Mouse (Mus musculus): ENCODE results near the gene Itih4.

Gene Itih4

DNA sequence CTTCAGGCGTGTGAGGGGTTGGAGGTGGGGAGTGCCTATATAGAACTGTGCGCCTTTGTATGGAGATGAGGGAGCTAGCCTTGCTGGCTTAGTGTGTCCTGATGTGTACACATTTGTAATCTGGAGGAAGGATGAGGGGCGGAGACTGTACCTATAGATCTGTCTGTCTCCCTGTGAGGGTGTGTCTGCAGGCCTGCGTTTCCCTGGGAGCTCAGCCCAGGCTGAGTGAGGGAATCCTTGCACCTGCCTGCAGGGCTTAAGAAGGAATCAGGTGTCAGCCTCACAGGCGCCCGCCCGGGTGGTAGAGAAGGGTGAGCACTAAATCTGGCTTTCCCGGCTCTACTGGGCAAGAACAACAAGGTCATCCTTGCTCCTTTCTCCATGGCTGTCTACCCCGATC is 6.5 kb upstream of the Itih4 start:
- DNase-seq (ENCODE audit: low read depth) = no peak

DNA sequence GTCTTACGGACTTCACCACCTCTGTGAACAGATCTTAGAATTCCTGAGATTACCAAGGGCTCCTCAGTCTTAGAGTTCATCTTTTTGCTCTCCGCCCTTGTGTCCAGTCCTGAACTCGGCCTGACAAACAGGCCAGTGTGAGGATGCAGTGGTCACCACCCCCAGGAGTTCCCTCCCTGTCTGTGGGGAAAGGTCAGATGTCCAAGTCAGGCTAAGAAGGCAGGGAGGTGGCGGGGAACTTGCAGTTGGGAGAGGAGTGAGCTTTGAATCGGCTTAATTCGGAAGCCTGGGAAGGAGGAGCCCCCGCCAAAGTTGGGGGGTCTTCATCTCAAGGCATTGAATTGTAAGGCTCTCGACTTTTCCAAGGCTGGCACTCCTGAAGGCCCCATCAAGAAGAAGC is 6.0 kb upstream of the Itih4 start:
- DNase-seq (ENCODE audit: low read depth) = no peak

DNA sequence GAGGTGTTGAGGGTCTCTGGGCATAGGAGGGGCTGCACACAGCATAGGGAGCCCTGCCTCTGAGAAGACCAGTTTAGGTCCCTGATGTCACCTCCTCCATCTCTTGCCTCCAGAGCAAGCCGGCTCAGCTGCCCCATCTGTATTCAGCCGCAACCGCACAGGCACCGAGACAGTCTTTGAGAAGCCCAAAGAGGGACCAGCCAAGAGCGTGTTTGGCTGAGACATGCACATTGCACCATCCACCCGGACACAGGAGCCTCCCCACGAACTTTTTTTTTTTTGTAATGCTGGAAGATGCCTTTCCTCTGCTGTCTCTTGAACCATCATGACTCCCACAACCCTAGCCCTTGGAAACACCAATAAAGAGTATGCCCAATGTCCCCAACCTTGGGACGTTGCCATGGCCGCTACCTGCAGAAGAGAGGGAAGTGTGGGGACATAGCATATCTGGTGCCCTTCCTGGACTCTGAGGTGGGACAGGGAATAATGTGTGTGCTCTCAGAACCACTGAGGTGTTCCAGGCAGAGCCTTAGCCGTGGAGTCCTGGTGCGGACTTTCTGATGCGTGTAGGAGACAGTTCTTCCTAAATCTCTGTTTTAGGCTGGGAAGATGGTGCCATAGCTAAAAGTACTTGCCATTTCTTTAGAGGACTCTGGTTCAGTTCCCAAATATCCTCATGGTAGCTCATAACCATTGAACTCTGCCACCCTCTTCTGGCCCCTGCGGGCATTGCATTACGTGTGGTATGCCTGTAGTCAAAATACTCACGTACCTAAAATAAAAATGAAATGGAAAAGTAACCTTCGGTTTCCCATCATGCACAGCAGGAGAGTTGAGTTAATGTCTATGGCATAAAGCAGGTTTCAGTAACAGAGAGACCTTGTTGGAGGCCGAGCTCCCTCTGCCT is 5.2 kb upstream of the Itih4 start:
- peak; percentile 72 for DNase-seq (ENCODE audit: low read depth)

DNA sequence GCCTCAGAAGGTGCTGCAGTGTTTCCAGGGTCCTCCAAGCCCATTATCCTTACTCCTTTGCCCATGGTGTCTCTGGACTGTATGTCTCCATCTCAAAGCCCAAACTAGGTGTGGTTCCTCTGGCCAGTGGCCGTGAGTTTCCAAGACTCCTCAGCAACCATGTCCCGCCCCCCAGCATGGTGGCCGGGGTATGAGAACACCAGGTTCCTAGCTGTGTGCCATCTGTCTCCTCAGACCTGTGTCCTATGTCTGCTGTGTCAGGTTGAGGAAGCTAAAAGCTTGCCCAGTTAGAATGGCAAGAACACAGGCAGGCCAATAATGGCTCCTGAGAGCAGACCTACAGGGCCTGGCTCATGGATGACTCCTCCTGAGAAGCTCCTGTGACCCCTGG is 4.6 kb upstream of the Itih4 start:
- no peak for DNase-seq (ENCODE audit: low read depth)

DNA sequence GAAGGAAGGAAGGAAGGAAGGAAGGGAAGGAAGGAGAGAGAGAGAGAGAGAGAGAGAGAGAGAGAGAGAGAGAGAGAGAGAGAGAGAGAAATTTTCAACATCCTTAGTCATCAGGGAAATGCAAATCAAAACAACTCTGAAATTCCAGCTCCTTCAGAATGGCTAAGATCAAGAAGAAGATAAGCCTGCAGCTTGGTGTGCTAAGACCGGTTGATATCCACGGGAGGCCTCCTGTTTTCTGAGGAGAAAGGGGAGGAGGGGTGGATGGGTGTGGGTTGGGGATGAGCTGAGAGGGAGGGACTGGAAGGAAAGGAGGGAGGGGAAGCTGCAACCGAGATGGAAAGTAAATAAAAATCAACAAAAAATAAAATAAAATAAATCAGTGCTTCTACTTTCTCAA is 978 bp upstream of the Itih4 start:
- no peak for DNase-seq (ENCODE audit: low read depth)

DNA sequence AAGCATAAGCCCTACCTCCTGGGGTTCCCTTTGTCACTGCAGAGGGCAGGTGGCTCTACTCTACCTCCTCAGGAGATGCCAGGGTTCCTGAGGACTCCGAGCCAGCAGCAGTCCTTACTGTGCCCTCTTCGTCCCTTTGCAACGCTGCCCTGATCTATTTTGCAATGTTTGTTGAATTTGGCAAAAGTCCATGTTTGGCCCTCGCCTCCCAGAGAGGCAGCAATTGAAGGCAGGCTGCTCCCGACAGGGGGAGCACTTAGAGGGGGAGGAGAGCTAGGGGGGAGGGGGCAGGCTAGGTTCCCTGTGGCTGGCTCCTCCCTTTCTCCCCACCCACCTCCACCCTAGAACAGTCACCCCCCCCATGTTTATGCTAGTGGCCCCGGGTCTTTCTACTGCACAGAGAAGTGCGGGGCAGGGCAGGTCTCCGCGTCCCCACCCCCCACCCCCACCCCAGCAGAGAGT is 2.0 kb downstream of the Itih4 start:
- DNase-seq (ENCODE audit: low read depth) = peak; percentile 64

DNA sequence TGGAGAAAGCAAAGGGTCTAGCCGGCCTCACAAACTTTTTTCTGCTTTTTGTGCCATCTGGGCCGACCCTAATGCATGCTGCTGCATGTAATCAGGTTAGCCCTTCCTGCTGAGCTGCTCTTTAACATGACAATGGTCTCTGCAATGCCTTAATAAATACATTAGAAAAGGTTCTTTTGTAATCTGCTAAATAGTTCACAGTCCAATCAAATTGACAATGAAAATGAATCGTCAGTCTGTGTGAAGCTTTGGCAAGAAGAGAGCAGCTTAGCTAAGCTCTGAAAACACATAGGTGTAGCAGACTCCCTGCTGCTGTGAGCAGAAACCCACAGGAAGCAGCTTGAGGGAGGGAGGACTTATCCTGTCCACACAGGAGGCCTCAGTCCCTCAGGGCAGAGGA is 13.7 kb downstream of the Itih4 start:
- DNase-seq (ENCODE audit: low read depth) = peak; percentile 19

DNA sequence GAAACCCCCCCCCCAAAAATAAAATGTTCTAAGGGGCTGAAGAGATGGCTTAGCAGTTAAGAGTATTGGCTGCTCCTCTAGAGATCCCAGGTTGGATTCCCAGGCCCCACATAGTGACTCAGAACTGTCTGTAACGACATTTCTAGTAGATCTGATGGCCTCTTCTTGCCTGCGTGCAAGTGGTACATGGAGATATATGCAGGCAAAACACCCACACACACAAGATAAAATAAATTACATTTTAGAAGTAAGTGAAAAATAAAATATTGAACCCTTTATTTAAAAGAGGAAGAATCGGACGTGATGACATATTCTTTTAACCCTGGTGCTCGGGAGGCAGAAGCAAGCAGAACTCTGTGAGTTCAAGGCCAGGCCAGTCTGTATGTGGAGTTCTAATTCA is 16.4 kb downstream of the Itih4 start:
- DNase-seq (ENCODE audit: low read depth) = no peak

DNA sequence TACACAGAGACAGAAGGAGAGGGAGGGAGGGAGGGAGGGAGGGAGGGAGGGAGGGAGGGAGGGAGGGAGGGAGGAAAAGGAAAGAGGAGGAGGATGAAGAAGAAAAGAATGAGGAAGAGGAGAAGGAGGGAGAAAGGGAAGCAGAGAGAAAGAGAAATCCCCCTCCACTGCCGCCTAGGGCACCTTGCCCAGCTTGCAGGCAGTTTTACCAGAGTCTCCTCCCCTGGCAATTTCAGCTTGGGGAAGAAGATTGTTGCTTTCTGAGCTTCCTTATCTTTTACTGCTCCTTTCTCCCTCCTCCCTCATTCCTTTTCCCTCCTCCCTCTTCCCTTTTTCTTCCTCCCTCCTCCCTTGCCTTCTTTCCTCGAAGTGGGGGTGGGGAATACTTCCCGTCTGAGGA is 16.8 kb downstream of the Itih4 start:
- no peak for DNase-seq (ENCODE audit: low read depth)

DNA sequence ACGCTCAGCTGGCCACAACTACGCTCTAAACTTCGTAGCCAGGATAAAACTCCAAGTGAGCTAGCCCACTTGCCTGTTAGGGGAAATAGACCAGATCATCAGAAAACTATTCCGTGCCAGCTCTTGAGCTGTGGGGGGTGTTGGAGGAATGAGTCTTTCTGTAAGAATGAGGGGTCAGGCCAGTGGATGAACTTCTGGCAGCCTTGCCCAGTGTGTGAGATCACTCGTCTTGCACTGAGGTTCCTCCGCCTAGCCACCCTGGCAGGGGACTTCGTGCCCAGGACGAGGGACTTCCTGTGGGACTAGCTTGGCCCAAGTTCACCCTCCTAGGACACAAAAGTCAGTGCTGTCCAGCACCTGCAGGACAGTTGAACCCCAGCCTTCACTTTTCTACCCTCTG is 18.0 kb downstream of the Itih4 start:
- DNase-seq (ENCODE audit: low read depth) = no peak

DNA sequence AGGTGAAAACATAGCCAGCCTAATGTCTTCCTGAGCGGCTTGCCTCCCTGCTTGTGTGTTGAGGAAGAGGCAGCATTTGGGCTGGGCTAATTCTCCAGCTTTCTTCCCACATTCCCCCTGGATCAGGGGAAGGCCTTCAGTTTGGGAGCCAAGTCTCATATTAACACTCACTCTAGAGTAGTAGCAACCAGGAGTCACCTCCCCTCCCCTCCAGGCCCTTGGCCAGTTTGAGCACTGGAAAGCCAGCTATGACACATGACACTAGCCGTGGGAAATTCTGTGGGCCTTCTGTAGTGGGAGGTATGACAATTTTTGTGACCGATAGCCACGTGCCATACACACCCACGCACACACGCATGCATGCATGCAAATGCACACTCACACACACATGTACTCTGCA is 19.7 kb downstream of the Itih4 start:
- DNase-seq (ENCODE audit: low read depth) = no peak

DNA sequence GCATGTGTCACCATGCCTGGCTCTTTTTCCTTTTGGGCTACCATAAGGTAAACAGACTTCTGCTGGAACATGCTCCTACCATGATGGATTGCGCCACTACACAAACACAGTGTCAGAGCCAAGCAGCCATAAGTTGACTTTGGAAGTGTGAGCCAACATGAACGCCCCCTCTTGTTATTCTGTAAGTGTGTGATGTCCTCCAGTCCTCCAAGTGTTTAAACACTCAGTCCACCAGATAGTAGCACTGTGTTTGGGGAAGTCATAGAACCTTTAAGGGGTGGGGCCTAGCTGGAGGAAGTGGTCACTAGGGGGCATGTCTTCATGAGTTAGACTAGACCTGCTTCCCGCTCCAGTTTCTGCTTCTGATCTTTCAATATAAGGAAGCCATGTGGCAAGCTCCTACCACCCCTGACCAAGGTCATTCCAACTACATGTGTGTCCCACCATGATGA is 21.6 kb downstream of the Itih4 start:
- DNase-seq (ENCODE audit: low read depth) = peak; percentile 72

DNA sequence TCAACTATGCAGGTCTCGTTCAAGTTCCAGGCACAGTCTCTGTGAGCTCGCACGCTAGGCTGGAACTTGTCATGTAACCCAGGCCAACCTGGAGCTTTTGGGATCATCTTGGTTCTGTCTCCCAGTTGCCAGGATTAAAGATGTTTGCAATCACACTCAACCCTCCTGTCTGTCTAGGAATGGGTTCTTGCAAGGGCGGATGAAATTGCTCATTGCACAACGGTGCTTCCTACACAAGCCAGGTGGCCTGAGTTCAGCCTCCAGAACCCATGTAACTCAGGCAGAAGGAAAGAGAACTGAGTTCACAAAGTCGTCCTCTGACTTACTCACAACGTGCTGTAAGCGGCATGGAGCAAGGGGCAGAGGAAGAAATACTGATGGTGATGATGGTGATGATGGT is 24.9 kb downstream of the Itih4 start:
- no peak for DNase-seq (ENCODE audit: low read depth)

DNA sequence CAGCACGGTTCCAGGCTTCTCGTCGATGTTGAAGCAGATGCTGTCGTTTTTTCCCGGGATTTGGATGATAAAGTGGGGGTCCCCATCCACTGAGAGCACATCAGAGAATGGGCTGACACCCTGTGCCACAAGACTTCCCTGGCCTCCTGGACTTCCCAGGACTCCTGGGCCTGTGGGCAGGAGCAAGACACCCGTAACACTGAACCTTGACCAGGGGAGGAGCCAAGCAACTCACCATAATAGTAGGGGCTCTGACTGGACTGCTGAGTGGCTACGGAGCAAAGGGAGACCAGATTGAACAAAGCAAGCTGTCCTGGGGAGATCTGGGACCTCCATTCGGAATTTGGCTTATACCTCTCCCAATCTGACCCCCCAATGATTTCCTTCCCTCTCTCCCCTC is 26.4 kb downstream of the Itih4 start:
- DNase-seq (ENCODE audit: low read depth) = no peak

DNA sequence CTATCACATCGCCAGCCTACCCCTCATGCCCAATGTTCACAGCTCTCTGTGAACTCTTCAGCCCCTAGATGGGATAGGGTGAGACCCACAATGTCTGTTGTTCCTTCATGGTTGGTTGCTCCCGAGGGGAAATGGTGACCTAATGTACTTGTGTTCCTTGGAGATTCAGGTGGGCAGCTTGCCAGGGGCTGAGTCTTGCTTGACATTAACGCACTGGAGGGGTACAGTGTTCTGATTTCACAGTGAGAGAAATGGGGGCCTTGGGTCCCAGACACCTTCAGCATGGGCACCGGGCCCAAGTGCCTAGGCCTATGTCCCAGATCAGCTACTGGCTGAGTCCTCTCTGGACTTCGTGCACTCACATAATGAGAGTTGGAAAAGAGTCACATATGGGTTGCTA is 27.1 kb downstream of the Itih4 start:
- no peak for DNase-seq (ENCODE audit: low read depth)

DNA sequence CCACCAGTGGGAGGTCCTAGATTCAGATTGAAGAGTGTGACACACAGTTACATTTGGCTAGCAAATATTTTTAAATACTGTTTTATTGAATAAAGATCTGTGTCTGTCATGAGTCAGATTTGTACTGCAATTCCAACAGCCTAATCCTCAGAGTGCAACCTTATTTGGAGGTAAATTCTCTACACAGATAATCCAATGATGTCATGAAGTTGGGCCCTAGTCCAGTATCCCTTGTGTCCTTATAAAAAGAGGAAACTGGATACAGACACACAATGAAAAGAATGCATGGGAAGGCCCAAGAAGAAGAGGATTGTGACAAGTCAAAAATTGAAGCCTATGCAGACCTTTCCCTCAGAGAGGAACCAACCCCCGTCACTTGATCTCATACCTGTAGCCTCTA is 30.2 kb downstream of the Itih4 start:
- DNase-seq (ENCODE audit: low read depth) = no peak

DNA sequence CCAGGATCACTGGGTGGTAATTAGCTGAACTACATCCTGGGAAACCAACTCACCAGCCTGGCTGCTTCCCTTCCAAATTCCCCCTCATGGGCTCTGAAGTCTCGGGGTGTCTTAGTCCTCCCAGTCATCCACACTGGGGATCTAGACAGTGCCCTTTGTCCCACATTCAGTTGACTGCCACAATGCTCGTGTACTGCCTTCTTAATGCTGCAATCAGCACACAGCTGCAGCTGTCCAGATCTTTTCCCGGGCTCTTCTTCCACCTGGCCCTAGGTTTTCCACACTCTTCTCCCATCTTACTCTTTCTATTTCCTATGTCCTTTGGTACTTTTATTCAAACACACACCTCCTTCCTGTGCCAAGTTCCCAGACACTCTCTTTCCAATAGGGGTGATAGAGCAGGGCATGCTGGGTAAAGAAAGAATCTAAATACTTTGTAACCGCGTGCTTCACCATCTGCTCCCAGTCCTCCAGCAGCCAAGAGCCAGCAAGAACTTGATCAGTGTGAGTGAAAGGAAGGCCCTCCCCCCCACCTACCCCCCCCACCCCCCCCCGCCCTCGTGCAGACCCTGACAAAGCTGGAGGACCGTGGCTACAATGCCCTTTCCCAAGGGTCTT is 35.9 kb downstream of the Itih4 start:
- no peak for DNase-seq (ENCODE audit: low read depth)

DNA sequence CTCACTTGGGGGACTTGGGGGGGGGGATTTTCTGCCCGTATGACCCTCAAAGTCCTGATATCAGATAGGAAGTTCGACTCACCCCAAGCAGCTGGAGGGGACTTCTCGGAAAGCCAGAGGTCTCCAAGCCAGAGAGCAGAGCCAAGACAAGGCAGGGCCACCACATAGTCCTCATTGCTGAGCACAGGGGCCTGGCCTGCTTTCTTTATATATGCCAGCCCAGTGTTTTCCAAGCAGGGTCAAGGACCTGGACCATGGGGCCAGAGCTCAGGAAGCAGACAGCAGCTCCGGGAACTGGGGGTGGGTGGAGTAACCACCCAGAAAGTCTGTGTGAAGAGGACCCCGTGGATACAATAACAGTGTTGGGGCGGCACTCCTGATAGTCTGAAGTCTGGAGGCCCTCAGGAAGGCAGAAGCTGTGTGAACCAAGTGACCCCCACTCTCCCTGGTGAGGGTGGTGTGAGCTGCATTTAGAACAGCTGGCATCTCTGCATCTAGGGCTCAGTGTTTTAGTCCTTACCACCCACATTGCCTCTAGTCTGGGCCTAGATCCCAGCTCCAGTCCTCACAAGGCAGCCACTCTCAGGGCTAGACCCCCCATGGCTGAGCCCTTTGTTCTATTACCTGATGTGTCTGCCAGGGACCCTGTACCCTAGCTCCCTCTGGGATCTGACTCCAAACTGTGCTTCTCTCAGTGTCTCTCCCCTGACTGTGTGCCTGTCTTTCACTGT is 37.3 kb downstream of the Itih4 start, which contains the start of gene Itih3:
Gene Itih3, minus strand, starts transcription at position 386 of the 731 bp plus-strand sequence.
- no peak for DNase-seq (ENCODE audit: low read depth)

DNA sequence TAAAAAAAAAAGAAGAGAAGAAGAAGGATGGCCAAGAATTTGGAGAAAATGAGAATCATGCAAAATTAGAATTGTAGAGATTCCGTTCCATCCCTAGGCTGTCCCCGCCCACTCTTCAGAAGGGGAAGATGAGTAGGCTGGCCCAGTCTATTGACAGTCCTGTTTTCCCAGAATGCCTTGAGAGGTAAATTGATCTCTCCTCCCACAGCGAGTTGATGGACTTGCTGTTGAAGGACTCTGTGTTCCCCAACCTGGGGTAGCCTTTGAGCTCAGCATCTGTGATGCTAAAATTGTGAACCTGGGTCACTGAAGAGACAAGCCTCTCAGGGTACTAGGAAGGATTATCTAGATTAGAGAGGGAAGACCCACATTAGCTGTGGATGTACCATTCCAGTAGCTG is 39.2 kb downstream of the Itih4 start:
- no peak for DNase-seq (ENCODE audit: low read depth)

DNA sequence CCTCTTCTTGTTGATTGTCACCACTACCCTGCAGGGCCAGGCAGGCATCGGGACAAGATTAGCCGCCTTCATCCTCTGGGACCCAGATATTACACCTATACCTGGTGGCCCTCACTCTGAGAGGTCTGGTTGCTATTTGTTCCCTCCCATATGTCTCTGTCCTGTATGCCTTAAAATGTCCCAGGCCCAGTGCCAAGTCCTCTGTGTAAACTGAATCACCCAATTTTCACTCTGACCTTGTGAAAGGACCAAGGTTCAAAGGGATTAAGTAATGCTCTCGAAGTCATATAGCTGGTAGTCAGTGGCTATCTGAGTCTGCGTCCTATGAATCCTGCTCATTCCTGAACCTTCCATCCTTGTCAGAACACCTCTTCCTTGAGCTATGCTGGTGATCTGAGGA is 44.1 kb downstream of the Itih4 start:
- DNase-seq (ENCODE audit: low read depth) = no peak

DNA sequence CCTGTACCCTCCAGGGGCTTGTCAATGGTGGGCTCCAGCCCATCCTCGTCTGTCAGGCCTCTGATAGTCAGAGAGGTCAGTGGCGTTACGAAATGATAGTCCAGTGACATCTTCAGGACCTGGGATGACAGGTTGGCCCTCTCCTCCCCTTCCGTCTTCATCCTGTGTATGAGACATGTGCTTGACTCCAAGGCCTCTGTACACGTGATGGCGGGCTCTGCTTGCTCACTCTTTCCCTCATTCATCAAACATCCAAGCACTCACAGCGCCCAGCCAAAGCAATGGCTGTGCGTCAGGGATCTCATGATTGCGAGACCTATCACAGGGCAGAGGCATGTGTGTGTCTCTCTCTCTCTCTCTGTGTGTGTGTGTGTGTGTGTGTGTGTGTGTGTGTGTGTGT is 47.1 kb downstream of the Itih4 start:
- no peak for DNase-seq (ENCODE audit: low read depth)

DNA sequence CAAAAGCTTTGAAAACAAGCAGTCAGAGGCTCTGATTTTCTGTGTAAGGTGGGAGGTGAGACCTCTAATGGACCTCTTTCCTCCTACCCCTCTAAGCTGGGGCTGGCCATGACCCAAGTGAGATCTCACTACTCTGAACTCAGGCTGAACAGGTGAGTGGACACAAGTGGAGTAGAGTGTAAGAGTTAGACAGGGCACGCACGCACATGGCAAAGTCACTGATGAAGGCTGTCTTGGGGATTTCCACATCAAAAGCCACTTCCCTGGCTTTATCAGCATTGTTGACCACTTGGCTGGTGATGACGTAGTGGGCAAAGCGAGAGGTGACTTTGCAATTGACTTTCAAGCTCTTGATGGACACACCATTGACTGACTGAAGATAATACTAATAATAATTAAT is 56.0 kb downstream of the Itih4 start:
- peak; percentile 65 for DNase-seq (ENCODE audit: low read depth)

DNA sequence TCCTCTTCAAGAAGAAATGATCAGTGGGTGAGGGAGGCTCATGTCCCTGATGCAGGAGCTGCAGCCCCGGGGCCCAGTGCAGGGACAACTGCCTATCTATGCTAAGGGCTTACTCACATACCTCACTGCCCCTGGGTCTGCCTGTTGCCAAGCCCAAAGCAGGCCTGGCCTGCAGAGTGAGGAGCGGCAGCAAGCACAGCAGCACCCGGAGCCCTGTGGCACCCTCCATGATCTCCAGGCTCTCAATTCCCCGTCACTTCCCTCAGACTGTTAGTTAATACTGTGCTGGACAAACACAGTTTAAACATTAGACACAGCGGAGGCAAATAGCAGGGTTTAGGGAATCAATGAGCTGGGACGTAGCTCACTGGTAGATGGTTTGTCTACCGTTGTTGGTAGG is 56.8 kb downstream of the Itih4 start, which contains the start of gene Itih1:
Gene Itih1, minus strand, starts transcription at position 252 of the 400 bp plus-strand sequence.
- no peak for DNase-seq (ENCODE audit: low read depth)
